Mouse (Mus musculus) yolk sac, embryonic 10.5 days (tissue): Measurements from ENCODE around the gene Foxj1.

Experiments
- DNase-seq: peaks from one replicate; pipeline ENCODE4 v3.0.0-alpha.2; 2017; ENCODE audit warnings: low spot score

Foxj1 gene

GRCm38 (mm10) chr11:116342069-116342791 is 7.0 kb upstream of the Foxj1 start:
- no peak for DNase-seq

- DNase-seq = no peak
These were observed 2.3 kb upstream of the Foxj1 start for GRCm38 (mm10) chr11:116337531-116337930.

GRCm38 (mm10) chr11:116337000-116337399 is 1.8 kb upstream of the Foxj1 start:
- no peak for DNase-seq

- DNase-seq = no peak
These were observed 1.2 kb upstream of the Foxj1 start for GRCm38 (mm10) chr11:116336393-116336792.

- DNase-seq = no peak
These were observed 799 bp downstream of the Foxj1 start for GRCm38 (mm10) chr11:116334417-116334782.

- DNase-seq = peak; percentile 82
These were observed 1.4 kb downstream of the Foxj1 start for GRCm38 (mm10) chr11:116333526-116334416.

- DNase-seq = no peak
These were observed 2.3 kb downstream of the Foxj1 start for GRCm38 (mm10) chr11:116332983-116333270.

GRCm38 (mm10) chr11:116332232-116332982 is 2.8 kb downstream of the Foxj1 start:
- DNase-seq = peak; percentile 85

- no peak for DNase-seq
These were observed 5.0 kb downstream of the Foxj1 start for GRCm38 (mm10) chr11:116330211-116330518.

- no peak for DNase-seq
These were observed 5.6 kb downstream of the Foxj1 start for GRCm38 (mm10) chr11:116329314-116330210.

- peak; percentile 68 for DNase-seq
These were observed 8.1 kb downstream of the Foxj1 start for GRCm38 (mm10) chr11:116326963-116327603.

GRCm38 (mm10) chr11:116318719-116319659 is 16.2 kb downstream of the Foxj1 start:
- DNase-seq = peak; percentile 71

- DNase-seq = no peak
These were observed 22.8 kb downstream of the Foxj1 start for GRCm38 (mm10) chr11:116312359-116312758.

GRCm38 (mm10) chr11:116311169-116311568 is 24.0 kb downstream of the Foxj1 start:
- no peak for DNase-seq

- no peak for DNase-seq
These were observed 25.6 kb downstream of the Foxj1 start for GRCm38 (mm10) chr11:116309601-116310000.

GRCm38 (mm10) chr11:116307762-116308531 is 27.3 kb downstream of the Foxj1 start:
- DNase-seq = peak; percentile 74

- DNase-seq = peak; percentile 15
These were observed 28.0 kb downstream of the Foxj1 start, which contains the start of gene Exoc7 for GRCm38 (mm10) chr11:116307019-116307725. Exoc7 (minus strand) TSS chr11:116307233.

GRCm38 (mm10) chr11:116306126-116306982 is 28.8 kb downstream of the Foxj1 start:
- DNase-seq = peak; percentile 98
